Mouse (Mus musculus): ENCODE data around the gene Snx6. TPM values are rescaled to one million over a fixed set of nuclear protein-coding genes. Genes with fewer than 3 reads are reported as not detected.
"Not testable (repeated sequence)": the region's sequence is repeated elsewhere in the genome, so short reads cannot be mapped to it uniquely, and the experiment has no call there.

Snx6 gene
- 10 to 100 TPM; 32.2 to 32.6 TPM for total RNA-seq (2021)
- long read RNA-seq, experiment 1, transcript Snx6-201 (14 exons, 1,928 nt): major isoform, 40 of 52 reads
- long read RNA-seq, experiment 1, partial matches to known transcripts: 9 of 52 reads
- long read RNA-seq, experiment 1, other reads (novel, unspliced or antisense): 3 of 52 reads
- long read RNA-seq, experiment 2, transcript Snx6-201 (14 exons, 1,928 nt): major isoform, 26 of 36 reads
- long read RNA-seq, experiment 2, partial matches to known transcripts: 9 of 36 reads
- long read RNA-seq, experiment 2, other reads (novel, unspliced or antisense): 1 of 36 reads

DNA sequence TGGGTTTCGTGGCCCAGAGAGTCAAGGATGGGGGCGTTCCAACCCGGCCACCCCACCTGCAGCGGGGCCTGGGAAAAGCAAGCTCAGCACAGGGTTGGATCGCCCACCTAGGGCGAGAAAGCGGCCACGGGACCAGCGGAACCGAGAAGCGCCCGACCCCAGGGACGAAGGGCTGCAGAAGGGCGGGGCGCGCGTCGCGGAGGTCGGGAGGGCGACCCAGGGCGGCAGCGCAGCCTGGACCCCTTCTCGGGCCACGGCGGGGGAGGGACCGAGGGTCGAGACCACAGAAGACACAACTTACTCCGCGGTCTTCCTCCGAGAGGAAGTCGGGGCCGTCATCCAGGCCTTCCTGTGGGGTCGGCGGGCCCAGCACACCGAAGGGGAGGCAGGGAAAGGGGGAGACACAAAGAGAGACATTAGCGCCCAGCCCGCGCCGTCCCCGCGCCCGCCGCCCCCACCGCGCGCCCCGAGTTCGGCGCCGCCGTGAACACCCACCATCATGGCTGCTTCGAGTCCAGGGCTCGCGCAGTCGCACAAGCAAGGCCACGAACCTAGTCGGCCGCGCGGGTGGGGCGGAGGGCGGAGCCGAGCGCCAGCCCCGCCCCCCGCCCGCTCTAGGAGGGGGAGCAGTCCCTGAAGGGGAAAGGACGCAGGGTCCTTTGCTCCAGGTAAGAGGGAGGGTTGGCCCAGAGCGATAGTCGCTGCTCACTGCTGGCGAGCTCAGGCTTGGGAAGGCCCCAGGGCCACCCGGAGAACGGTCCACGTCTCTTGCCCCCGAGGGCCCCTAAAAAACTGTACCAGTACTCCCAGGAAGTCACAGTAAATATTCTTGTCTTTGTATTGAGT is at the start of gene Snx6:
Snx6 (minus strand) TSS at position 551 of the 846 bp plus-strand sequence.
- DNase-seq: peak; percentile 85 to 90

DNA sequence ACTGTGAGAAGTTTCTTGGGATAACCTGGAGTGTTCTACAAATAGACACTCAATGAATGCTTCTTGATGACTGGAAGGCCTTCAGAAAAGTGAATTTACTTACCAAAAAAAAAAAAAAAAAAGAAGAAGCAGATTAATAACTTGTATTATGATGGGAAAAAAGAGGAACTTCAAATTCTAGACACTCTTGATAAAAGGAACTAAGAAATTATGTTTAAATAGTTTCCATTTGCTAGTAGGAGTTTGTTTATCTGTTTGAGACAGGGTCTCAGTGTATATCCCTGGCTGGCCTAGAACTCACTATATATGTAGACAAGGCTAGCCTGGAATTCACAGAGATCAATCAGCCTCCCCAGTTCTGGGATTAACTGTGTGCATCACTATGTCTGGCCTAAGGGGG is 48.9 kb upstream of the Snx6 start:
- no peak for DNase-seq

DNA sequence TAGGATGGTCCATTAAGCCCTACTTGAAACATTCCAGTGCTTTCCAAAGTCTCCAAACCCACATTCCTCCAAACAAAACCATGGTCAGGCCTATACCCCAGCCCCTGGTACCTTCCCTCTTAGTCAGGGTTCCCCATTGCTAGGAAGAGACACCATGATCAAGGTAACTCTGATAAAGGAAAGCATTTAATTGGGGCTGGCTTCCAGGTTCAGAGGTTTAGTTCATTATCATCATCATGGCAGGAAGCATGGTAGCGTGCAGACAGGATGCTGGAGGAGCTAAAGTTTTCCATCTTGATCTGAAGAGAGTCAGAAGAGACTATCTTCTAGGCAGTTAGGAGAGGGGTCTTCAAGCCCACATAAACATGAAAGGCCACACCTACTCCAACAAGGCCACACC is 46.1 kb upstream of the Snx6 start:
- DNase-seq: no peak

DNA sequence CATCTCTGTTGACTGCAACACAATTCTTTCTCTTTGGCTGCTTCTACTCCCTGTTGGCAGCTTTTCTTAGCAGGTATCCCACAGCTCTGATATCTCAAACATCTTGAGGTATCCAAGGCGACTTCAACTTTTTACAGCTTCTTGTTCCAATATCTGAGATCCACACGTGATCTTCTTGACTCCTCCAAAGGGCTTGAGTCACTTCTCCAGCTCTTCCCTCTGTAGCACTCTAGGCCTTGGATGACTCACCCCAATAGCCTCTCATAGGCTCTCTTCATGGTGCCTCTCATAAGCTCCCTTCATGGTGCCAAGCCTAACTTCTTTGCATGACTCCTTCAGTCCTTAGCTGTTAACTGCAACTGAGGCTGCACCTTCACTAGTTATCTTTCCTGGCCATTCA is 44.3 kb upstream of the Snx6 start:
- no peak for DNase-seq

DNA sequence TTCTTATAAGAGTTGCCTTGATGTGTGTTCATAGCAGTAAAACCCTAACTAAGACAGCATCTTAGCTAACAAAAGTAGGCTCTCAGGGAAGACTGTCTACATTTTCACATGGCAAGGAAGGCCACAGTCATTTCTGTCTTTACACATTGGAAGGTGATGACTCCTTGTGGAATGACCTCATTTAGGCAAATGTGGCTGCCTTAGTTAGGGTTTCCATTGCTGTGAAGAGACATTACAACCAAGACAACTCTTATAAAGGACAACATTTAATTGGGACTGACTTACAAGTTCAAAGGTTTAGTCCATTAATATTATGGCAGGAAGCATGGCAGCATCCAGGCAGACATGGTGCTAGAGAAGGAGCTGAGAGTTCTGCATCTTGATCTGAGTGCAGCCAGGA is 43.4 kb upstream of the Snx6 start:
- DNase-seq: no peak

DNA sequence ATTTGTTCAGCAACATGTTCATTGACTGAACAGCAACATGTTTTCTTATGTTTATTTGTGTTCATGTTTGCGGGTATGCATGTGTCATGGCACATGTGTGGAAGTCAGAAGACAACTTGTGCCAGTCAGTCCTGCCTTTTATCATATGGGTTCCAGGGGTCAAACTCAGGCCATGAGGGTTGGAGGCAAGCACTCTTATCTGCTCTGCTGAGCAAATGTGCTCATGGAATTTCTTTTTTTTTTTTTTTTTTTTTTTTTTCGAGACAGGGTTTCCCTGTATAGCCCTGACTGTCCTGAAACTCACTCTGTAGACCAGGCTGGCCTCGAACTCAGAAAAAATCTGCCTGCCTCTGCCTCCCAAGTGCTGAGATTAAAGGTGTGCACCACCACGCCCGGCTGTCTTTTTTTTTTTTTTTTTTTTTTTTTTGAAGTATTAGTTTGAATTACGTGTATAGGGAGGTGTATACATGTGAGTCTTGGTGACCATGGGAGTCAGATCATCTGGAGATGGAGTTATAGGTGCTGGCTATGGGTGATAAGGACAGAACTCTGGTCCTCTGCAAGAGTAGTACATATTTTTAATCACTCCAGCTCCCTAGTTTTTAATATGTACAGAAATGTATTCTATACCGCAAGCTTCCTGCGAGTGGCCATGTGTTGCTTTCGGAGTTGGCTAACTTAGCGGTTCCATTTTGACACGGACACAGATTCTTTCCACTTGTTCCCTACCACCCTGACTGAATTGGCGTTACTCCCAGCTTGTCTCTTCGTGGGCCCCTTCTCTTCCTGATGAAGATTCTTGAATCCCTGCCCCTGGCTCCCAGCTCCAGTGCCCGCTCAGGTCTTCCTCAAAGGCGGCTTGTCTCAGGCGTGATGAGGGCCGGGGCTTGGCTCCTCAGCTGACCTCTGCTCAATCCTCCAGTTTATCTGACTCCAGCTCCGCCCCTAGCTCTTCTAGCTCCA is 40.4 kb upstream of the Snx6 start:
- peak; percentile 53 to 66 for DNase-seq

DNA sequence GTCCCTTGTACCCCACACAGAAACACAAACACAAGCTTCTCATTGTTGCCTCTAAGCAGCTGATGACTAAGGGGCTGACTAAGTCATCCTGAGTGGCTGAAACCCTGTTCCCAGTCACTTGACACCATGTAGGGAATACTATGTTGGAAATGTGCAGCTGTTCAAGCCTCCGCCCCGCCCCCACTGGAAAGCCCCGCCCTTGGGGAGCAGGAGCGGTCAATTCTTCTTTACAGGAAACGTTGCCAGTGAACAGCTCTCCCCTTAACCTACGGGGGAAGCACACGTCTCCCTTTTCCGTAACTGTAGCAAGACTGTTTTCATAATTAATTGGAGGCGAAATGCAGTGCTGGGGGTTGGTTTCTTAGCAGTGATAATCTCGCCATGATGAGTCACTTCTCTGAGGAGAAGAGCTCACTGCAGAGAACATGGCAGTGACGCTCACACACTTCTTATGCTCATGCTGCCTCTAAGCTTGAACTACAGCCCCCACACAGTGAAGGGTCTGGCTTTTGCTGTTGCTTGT is 39.5 kb upstream of the Snx6 start:
- DNase-seq: peak; percentile 88 to 91

DNA sequence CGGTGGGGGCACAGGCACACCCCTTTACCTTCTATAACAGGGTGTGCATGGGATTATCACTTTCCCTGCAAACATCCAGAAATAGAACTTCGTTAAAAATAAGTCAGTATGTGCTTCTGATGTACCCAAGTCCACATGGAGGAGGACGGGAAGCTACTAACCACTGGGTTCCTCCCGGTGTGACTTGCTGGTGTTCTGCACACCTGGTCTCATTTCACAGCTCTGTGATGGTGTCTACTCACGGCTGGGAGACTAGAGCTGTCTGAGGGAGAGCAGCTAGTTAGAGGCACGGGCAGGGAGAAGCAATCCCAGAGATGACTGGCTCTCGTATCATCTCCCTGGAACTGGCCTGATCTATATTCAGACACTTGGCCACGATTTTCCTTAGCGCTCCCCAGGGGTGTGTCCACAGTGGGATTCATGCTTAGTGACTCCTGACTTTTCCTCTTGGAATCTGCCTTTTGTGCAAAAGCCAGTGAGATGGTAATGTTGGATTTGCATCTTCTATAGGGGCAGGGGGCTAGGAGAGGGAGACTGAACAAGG is 38.4 kb upstream of the Snx6 start:
- DNase-seq: peak; percentile 15 to 41

DNA sequence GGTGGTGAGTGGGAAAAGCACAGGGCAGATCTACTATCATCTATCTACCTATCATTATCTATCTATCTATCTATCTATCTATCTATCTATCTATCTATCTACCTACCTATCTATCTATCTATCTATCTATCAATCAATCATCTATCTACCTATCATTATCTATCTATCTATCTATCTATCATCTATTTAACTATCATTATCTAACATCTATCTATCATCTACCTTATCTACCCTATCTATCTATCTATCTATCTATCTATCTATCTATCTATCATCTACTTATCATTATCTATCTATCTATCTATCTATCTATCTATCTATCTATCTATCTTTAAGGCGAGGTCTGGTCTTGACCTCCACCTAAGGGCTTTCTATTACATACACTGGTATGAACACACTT is 36.4 kb upstream of the Snx6 start:
- DNase-seq: not testable (repeated sequence)

DNA sequence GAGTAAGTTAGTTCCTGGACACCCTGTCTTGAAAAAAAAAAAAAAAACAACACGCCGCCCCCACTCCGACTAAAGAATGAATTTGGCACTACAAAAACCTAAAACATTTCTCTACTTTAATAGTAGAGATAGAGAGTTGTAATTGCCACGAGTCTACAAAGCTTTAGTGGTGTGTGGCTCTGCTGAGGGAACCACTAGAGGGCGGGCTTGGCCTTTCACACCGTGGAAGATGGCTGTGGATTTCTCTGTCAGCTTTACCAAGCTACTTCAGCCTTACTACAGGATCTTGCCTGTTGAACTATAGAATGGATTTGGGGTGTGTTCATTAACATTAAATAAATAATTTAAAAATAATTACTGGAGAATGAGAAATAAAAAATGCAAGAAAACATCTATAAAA is 35.1 kb upstream of the Snx6 start:
- DNase-seq: peak; percentile 80 to 89

DNA sequence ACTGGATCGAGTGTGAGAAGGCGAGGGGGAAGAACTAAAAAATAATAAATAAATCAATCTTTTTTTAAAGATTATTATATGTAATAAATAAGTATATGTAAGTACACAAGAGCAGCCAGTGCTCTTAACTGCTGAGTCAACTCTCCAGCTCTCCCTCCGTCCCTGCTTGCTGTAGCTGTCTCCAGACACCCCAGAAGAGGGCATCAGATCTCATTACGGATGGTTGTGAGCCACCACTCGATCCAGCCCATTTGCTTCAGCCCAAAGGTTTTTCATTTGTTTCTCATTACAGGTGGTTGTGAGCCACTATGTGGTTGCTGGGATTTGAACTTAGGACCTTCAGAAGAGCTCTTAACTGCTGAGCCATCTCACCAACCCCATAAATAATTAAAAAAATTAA is 34.4 kb upstream of the Snx6 start:
- DNase-seq: no peak

DNA sequence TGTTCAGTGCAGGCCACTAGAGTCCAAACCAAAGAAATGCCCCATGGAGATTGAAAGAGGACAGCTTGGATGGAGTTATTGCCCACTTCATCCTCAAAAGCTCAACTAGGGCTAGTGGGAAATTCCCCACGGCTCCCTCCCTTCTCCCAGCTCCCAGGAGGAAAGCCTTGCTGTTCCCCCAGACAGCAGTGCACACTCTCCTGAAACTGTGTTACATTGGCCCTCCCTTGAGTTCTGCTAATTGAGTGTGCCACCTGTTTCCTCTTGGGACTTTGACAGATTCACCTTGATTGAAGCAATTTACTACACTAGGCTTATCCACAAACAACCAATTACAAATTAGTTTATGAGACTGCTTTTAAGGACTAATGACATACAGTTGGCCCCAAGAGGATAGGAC is 32.5 kb upstream of the Snx6 start:
- DNase-seq: no peak

DNA sequence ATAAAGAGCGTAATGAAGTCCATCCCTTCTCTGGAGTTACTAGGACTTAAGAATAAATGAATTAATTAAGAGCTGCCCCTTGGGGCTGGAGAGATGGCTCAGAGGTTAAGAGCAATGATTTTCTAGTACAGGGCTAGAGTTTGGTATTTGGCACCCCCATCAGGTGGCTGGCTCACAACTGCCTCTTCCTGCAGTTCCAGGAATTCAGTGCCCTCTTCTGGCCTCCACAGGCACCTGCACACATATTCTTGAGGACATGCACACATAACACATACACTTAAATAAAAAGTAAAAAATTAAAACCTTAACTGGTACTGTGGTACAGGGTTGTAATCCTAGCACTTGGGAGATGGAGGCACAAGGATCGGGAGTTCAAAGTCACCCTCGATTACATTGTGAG is 29.7 kb upstream of the Snx6 start:
- no peak for DNase-seq

DNA sequence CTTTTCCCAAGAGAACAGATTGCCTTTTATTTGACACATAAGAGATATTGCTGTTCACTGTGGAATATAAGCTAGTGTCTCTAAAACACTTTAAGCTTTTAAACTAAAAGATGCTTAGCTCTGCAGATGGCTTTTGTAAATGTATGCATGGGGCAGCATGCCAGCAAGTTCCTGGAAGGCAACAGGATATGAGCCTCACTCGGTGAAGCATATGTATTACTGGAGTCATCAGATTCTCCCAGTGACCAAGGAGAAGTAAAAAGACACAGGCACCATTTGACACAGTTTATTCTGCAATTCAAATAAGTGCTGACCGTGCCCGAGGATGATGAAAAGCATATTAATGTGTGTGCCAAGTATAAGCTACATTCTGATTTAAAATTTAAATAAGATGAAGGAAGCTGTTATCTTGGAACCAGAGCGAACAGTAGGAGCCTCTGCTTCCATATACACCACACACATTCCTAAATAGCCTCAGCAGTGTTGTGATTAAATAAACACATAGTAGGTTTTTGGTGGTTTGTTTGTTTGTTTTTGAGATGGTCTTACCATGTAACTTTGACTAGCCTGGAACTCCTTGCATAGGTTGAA is 27.4 kb upstream of the Snx6 start:
- peak; percentile 29 to 55 for DNase-seq

DNA sequence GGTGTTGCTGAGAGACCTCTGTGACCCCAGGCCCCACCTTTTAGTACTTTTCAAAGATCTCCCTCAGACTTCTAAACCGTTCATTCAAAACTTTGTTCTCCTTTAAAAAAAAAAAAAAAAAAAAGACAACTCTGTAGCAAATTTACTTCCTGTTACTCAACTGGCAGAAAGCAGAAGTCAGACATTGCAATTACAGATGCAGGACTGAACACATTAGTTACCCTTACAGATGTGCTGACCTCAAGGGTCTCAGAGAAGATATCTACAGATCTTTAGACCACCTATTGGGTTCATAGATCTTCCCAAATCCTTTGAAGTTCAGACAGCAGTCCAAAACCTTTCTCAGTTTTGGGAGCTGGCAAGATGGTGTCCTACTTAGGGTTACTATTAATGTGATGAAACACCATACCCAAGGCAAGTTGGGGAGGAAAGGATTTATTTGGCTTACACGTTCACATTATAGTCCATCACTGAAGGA is 25.2 kb upstream of the Snx6 start:
- DNase-seq: peak in 1 of 2 experiments; percentile 9

DNA sequence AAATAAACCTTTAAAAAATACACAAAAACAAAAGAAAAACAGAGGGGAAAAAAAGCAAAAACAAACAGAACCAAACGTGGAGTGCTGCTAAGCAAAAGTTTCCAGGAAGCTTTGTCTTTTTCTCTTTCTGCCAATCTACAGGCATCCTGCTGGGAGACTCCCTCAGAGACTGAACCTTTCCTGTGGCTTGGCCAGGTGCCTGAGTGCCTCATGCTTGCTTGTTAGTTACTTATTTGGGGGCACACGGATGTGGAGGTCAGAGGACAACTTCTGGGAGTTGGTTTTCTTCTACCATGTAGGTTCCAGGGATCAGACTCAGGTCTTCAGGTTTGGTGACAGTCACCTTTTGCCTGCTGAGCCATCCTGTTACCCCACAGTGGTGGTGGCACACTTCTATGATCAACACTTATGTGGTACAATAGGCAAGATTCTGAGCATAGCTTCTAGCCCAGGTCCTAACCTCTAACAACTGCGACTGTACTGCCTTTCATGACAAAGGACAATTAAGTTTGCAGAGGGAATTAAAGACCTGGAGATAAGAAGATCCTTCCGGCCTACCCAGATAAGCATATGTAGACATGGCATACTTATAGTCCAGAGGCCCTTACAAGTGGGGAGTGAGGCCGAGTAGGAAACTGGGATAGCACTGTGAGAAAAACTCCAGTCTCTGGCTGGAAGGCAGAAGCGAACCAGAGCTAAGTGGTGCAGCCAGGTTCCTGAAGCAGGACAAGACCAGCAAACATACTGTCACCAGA is 23.9 kb upstream of the Snx6 start:
- no peak for DNase-seq

DNA sequence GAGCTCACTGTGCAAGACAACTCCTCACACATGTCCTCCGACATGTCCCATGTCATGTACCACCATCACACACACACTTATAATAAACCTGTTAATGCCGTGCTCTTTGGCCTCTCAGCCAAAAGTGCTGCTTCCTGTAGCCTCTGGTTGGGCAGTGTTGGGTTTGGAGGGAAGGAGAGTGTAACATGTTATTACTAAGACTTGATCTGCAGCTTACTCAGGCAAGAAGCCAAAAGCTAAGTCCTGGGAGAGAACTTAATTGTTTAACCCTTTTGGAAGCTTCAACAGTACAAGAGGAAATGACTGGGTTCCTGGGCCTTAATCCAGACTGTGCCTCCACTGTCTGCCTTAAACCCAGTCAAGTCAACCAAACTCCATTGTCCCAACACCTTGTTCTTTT is 14.6 kb upstream of the Snx6 start:
- no peak for DNase-seq

DNA sequence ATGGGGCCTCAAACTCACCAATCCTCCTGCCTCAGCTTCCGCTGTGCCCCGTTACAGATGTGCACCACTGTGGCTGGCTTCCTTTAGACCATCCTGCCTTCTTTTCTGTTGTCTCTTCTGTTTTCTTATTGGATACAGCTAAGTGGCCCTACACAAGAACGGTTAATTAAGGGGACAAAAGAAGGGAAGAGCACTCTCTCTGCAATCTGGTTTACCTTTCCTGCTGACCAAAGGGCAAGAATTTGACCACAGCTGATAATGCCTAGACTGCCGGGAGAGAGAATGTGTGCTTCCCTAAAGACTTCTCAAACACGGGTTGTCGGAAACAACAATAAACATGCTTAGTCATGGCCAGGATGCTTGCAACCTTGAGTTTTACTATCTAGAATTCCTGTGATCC is 12.0 kb upstream of the Snx6 start:
- DNase-seq: no peak

DNA sequence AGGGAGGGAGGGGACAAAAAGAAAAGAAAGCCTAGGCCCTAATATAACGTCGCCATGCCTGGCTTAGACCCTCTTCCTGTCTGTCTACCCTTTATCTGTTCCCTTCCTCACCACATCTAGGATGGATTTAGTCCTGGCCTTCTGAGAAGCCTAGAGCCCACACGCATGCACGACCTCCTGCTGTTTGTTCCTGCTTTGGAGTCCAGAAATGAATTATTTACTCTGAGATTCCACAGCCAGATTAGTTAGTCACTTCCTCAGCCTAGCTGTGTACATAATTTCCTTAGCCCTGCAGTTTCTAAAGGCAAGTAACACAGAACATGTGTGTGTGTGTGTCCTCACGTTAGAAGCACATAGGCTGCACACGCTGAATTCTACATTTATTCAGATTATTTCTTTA is 10.6 kb upstream of the Snx6 start:
- DNase-seq: no peak

DNA sequence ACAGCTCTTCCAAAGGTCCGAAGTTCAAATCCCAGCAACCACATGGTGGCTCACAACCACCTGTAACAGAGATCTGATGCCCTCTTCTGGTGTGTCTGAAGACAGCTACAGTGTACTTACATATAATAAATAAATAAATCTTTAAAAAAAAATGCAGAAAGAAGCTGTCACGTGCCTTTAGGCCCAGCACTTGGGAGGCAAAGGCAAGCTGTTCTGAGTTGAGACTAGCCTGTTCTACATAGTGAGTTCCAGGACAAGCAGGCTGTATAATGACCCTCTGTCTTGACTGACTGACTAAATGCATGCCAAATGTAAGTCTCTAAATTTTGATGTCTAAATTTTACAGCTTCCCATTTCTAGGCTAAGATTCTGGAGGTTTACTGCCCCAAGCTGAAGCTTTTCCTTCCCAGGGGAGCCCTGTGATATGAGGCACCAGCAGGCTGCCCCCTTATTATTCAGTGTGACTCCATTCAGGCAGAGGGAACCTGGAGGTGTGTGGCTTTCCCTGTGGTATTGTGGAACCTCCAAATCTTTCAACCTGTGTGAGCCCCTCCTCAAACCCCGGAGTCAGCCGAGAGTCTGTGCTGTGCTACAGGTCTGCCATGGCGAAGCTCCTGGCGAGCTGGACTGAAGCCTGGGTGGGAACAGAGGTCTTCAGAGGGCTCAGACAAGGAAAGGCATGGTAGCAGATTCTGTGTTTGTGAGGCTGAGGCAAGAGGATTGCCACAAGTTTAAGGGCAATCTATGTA is 9.9 kb upstream of the Snx6 start:
- no peak for DNase-seq

Measured in heart, adult 18-20 months (tissue).